Mouse (Mus musculus): Measurements from ENCODE around the gene Cts3. TPM values are rescaled to one million over a fixed set of nuclear protein-coding genes. Genes with fewer than 3 reads are reported as not detected.
"Not testable (repeated sequence)": the region's sequence is repeated elsewhere in the genome, so short reads cannot be mapped to it uniquely, and the experiment has no call there.

Cts3 gene
- not detected for total RNA-seq (2021)

- DNase-seq (ENCODE audit: extremely low spot score in 1 of 2, low spot score in 2 of 2) = no peak
- intact Hi-C loops (cut with DNase I) = no loop called here
These were observed at the start of gene Cts3 for GRCm38 (mm10) chr13:61570027-61570426. Gene Cts3, minus strand, starts transcription at chr13:61570127.

- intact Hi-C loops (cut with DNase I); DNase-seq (ENCODE audit: extremely low spot score in 1 of 2, low spot score in 2 of 2): not testable (repeated sequence)
These were observed 1.9 kb downstream of the Cts3 start, which contains the start of gene Gm49352 for GRCm38 (mm10) chr13:61568074-61568473. Gene Gm49352, minus strand, starts transcription at chr13:61568174.

- DNase-seq (ENCODE audit: extremely low spot score in 1 of 2, low spot score in 2 of 2) = no peak
- intact Hi-C loops (cut with DNase I) = no loop called here
These were observed 28.3 kb downstream of the Cts3 start, which contains the start of gene Ctsm for GRCm38 (mm10) chr13:61541631-61542030. Gene Ctsm, minus strand, starts transcription at chr13:61541839.

Other genes with a start within 250 kb of the Cts3 start
- gene Cts7, start 211.9 kb downstream of the Cts3 start, total RNA-seq (2021) = not detected
- not detected for gene Ctsm, start 28.3 kb downstream of the Cts3 start, total RNA-seq (2021)
- not detected for gene Gm49352, start 2.0 kb downstream of the Cts3 start, total RNA-seq (2021)